Mouse (Mus musculus) C2C12 (cell line): ENCODE measurements around the gene Ly75. TPM values are rescaled to one million over a fixed set of nuclear protein-coding genes. Genes with fewer than 3 reads are reported as not detected.

Experiments
- H3K27me3 ChIP-seq: one replicate; pipeline ENCODE4 v1.6.1; 2011; ENCODE audit not compliant: control insufficient read depth, insufficient read depth, insufficient read length
- H3K36me3 ChIP-seq: one replicate; pipeline ENCODE4 v1.6.1; 2011; ENCODE audit not compliant: control insufficient read depth, insufficient read depth
- H3K4me3 ChIP-seq: one replicate; pipeline ENCODE4 v1.5.1; 2011; ENCODE audit warnings: mild to moderate bottlenecking, control low read depth; ENCODE audit not compliant: poor library complexity, insufficient read depth, severe bottlenecking
- H3K79me2 ChIP-seq: one replicate; pipeline ENCODE4 v1.6.1; 2011; ENCODE audit not compliant: control insufficient read depth, insufficient read depth
- H3K79me3 ChIP-seq: one replicate; pipeline ENCODE4 v1.6.1; 2011; ENCODE audit warnings: low read depth, control low read depth
- H3ac ChIP-seq: one replicate; pipeline ENCODE3; 2011; ENCODE audit warnings: low read depth; ENCODE audit not compliant: control insufficient read depth, insufficient read length
- CEBPB ChIP-seq: IDR thresholded peaks from one replicate; pipeline ENCODE4 v1.6.1; 2011; ENCODE audit warnings: low read depth, mild to moderate bottlenecking, control low read depth, moderate library complexity
- CTCF ChIP-seq: IDR thresholded peaks from one replicate; pipeline ENCODE4 v1.5.1; 2011; ENCODE audit not compliant: control insufficient read depth, insufficient read depth, insufficient read length
- FOSL1 ChIP-seq: IDR thresholded peaks from one replicate; pipeline ENCODE4 v1.8.0; 2011; ENCODE audit warnings: mild to moderate bottlenecking, low read length; ENCODE audit not compliant: poor library complexity, insufficient read depth, severe bottlenecking
- MAX ChIP-seq: IDR thresholded peaks from one replicate; pipeline ENCODE4 v1.6.1; 2011; ENCODE audit warnings: mild to moderate bottlenecking, control low read depth
- MYOD1 ChIP-seq: IDR thresholded peaks from one replicate; pipeline ENCODE4 v1.6.1; 2011; ENCODE audit warnings: low read depth; ENCODE audit not compliant: control insufficient read depth, insufficient read length
- MYOG ChIP-seq: IDR thresholded peaks from one replicate; pipeline ENCODE4 v1.6.1; 2011; ENCODE audit not compliant: control insufficient read depth, insufficient read length; ENCODE audit errors: extremely low read depth
- USF1 ChIP-seq: IDR thresholded peaks from one replicate; pipeline ENCODE4 v1.6.1; 2011; ENCODE audit warnings: low read depth, mild to moderate bottlenecking, control low read depth, moderate library complexity
- polyA plus RNA-seq: library from polyadenylated mRNA; unstranded; fragments of >200 nt; fragmentation: generic; extraction: Trizol; gene quantifications from one replicate; pipeline ENCODE4 v1.2.1, GENCODE M21; 2012; ENCODE audit warnings: missing spikeins

Ly75 gene
- polyA plus RNA-seq, 1 experiment: 8.7 TPM

- no peak for TF ChIP-seq CEBPB
- TF ChIP-seq USF1: no peak
- no peak for TF ChIP-seq MYOD1
- TF ChIP-seq MAX: no peak
- TF ChIP-seq FOSL1: no peak
- no peak for TF ChIP-seq CTCF
- TF ChIP-seq MYOG: no peak
- Histone ChIP-seq H3K79me3 (no peaks in the 10 kb centered on the region), H3K36me3 (no peaks in the 10 kb centered on the region), H3K79me2 (no peaks in the 10 kb centered on the region), H3K27me3 (no peaks in the 10 kb centered on the region), H3ac (no peak overlapping the region), H3K4me3 (no peak overlapping the region)
These were observed 122.3 kb downstream of the Ly75 start for GRCm38 (mm10) chr2:60260621-60261350.

- Histone ChIP-seq H3K79me3 (no peaks in the 10 kb centered on the region), H3ac (no peak overlapping the region), H3K79me2 (no peaks in the 10 kb centered on the region), H3K4me3 (no peak overlapping the region), H3K36me3 (peaks cover 3% of the 10 kb centered on the region), H3K27me3 (no peaks in the 10 kb centered on the region)
- no peak for TF ChIP-seq CTCF
- no peak for TF ChIP-seq FOSL1
- no peak for TF ChIP-seq USF1
- no peak for TF ChIP-seq MYOD1
- no peak for TF ChIP-seq MAX
- TF ChIP-seq MYOG: no peak
- no peak for TF ChIP-seq CEBPB
These were observed 123.9 kb downstream of the Ly75 start for GRCm38 (mm10) chr2:60259186-60259585.

GRCm38 (mm10) chr2:60256751-60257150, 126.4 kb downstream of the Ly75 start:
- TF ChIP-seq MYOG (no peak), CTCF (no peak), USF1 (no peak), CEBPB (no peak), MYOD1 (no peak), FOSL1 (no peak), MAX (no peak)
- Histone ChIP-seq H3K4me3 (no peak overlapping the region), H3K27me3 (no peaks in the 10 kb centered on the region), H3K36me3 (peaks cover 5% of the 10 kb centered on the region), H3K79me3 (no peaks in the 10 kb centered on the region), H3ac (no peak overlapping the region), H3K79me2 (no peaks in the 10 kb centered on the region)

GRCm38 (mm10) chr2:60253506-60253905, 129.6 kb downstream of the Ly75 start:
- H3K4me3 ChIP-seq: no peak overlapping the region
- H3K79me3 ChIP-seq: no peaks in the 10 kb centered on the region
- TF ChIP-seq MAX (no peak), MYOD1 (no peak), FOSL1 (no peak), USF1 (no peak), CTCF (no peak), MYOG (no peak), CEBPB (no peak)
- no peaks in the 10 kb centered on the region for H3K27me3 ChIP-seq
- no peaks in the 10 kb centered on the region for H3K79me2 ChIP-seq
- no peak overlapping the region for H3ac ChIP-seq
- peaks cover 30% of the 10 kb centered on the region for H3K36me3 ChIP-seq

GRCm38 (mm10) chr2:60252782-60253181, 130.3 kb downstream of the Ly75 start:
- Histone ChIP-seq H3ac (no peak overlapping the region), H3K27me3 (no peaks in the 10 kb centered on the region), H3K36me3 (peaks cover 38% of the 10 kb centered on the region), H3K79me2 (no peaks in the 10 kb centered on the region), H3K79me3 (no peaks in the 10 kb centered on the region), H3K4me3 (no peak overlapping the region)
- TF ChIP-seq USF1: no peak
- TF ChIP-seq CEBPB: no peak
- no peak for TF ChIP-seq MYOG
- no peak for TF ChIP-seq FOSL1
- no peak for TF ChIP-seq MAX
- TF ChIP-seq MYOD1: no peak
- TF ChIP-seq CTCF: no peak

Other genes with a start within 250 kb of the Ly75 start
- 9.4 TPM for gene Baz2b, start 173.5 kb downstream of the Ly75 start, polyA plus RNA-seq
- 6.0 TPM for gene March7, start 173.4 kb downstream of the Ly75 start, polyA plus RNA-seq
- 0.83 TPM for gene Cd302, start 98.8 kb downstream of the Ly75 start, polyA plus RNA-seq
- 0.48 TPM for gene Pla2r1, start 170.0 kb upstream of the Ly75 start, polyA plus RNA-seq